Mouse (Mus musculus) cerebellum, adult 2 months (tissue): ENCODE measurements around the gene Aff3. TPM values are rescaled to one million over a fixed set of nuclear protein-coding genes. Genes with fewer than 3 reads are reported as not detected.

Experiments used
- DNase-seq, 2 experiments: peaks; one replicate each; pipeline ENCODE4 v3.0.0; 2021
- H3K27ac ChIP-seq: fragments of 200-500 bp; 2 replicates; pipeline ENCODE4 v1.5.1; 2012; ENCODE audit warnings: low read length, control low read depth, inconsistent platforms; ENCODE audit not compliant: insufficient read depth
- H3K27me3 ChIP-seq: fragments of 200-500 bp; 2 replicates; pipeline ENCODE4 v1.6.1; 2012; ENCODE audit warnings: inconsistent platforms, mild to moderate bottlenecking, low read length, moderate library complexity; ENCODE audit not compliant: control insufficient read depth, insufficient read depth
- H3K4me1 ChIP-seq: fragments of 200-500 bp; 2 replicates; pipeline ENCODE4 v1.6.1; 2011; ENCODE audit warnings: low read length; ENCODE audit not compliant: control insufficient read depth, insufficient read depth
- H3K4me3 ChIP-seq: fragments of 200-500 bp; replicated peaks from 2 replicates; pipeline ENCODE3; 2011; ENCODE audit warnings: mild to moderate bottlenecking, low read depth, low read length, control low read depth; ENCODE audit not compliant: insufficient read depth
- CTCF ChIP-seq: fragments of 200-500 bp; IDR thresholded peaks from 2 replicates; pipeline ENCODE4 v1.5.1; 2011; ENCODE audit warnings: low read depth, mild to moderate bottlenecking, control low read depth, low read length, moderate library complexity, borderline replicate concordance; ENCODE audit not compliant: insufficient read depth
- POLR2A ChIP-seq: fragments of 200-500 bp; IDR thresholded peaks from 2 replicates; pipeline ENCODE4 v1.6.1; 2011; ENCODE audit warnings: low read length, control low read depth, borderline replicate concordance; ENCODE audit not compliant: insufficient read depth
- WGBS: fragments of 180-500 bp; shearing (Covaris S2); methylation state at CpG from one replicate; pipeline ENCODE4 v1.1.7; 2018; 5-methylcytosine and 5-hydroxymethylcytosine counted together
- polyA plus RNA-seq: library from polyadenylated mRNA; depleted of rRNA; stranded (reverse); fragments of >200 nt; gene quantifications from 2 replicates; pipeline ENCODE4 v1.2.3, GENCODE M21; 2012

Aff3 gene
- polyA plus RNA-seq, 1 experiment = 19.8 TPM

- no peak for DNase-seq
- no peaks in the 10 kb centered on the region for H3K4me1 ChIP-seq
- no peak overlapping the region for H3K4me3 ChIP-seq
- 97% methylated on average over 4 of the region's 4 CpGs for WGBS
- no peak overlapping the region for H3K27ac ChIP-seq
- TF ChIP-seq CTCF = no peak
- TF ChIP-seq POLR2A = no peak
- no peaks in the 10 kb centered on the region for H3K27me3 ChIP-seq
Measured at GRCm38 (mm10) chr1:38605426-38605825, 59.3 kb downstream of the Aff3 start.

GRCm38 (mm10) chr1:38604611-38605010 lies 60.1 kb downstream of the Aff3 start:
- TF ChIP-seq POLR2A (no peak), CTCF (no peak)
- no peak overlapping the region for H3K27ac ChIP-seq
- no peaks in the 10 kb centered on the region for H3K4me1 ChIP-seq
- DNase-seq = no peak
- no peak overlapping the region for H3K4me3 ChIP-seq
- 94% methylated on average over 7 of the region's 7 CpGs for WGBS
- no peaks in the 10 kb centered on the region for H3K27me3 ChIP-seq

- 88% methylated on average over 11 of the region's 11 CpGs for WGBS
Measured at GRCm38 (mm10) chr1:38601802-38602508, 62.8 kb downstream of the Aff3 start.

GRCm38 (mm10) chr1:38595311-38595710 lies 69.4 kb downstream of the Aff3 start:
- no peak for DNase-seq
- no peak for TF ChIP-seq CTCF
- Histone ChIP-seq H3K27ac (no peak overlapping the region), H3K4me3 (no peak overlapping the region), H3K27me3 (no peaks in the 10 kb centered on the region), H3K4me1 (no peaks in the 10 kb centered on the region)
- 83% methylated on average over 3 of the region's 3 CpGs for WGBS

More at GRCm38 (mm10) chr1:38601802-38602508, 62.8 kb downstream of the Aff3 start:
- DNase-seq = no peak
- Histone ChIP-seq H3K27me3 (no peaks in the 10 kb centered on the region), H3K27ac (no peak overlapping the region), H3K4me1 (no peaks in the 10 kb centered on the region), H3K4me3 (no peak overlapping the region)
- TF ChIP-seq CTCF = no peak

GRCm38 (mm10) chr1:38594766-38595165 lies 70.0 kb downstream of the Aff3 start:
- Histone ChIP-seq H3K27ac (no peak overlapping the region), H3K4me1 (no peaks in the 10 kb centered on the region), H3K27me3 (no peaks in the 10 kb centered on the region), H3K4me3 (no peak overlapping the region)
- TF ChIP-seq POLR2A (no peak), CTCF (no peak)
- 88% methylated on average over 5 of the region's 5 CpGs for WGBS
- DNase-seq = no peak

- H3K27ac ChIP-seq = no peak overlapping the region
- H3K4me3 ChIP-seq = no peak overlapping the region
- no peak for TF ChIP-seq CTCF
- no peak for TF ChIP-seq POLR2A
- WGBS = 91% methylated on average over 8 of the region's 8 CpGs
- H3K4me1 ChIP-seq = no peaks in the 10 kb centered on the region
- no peaks in the 10 kb centered on the region for H3K27me3 ChIP-seq
- no peak for DNase-seq
Measured at GRCm38 (mm10) chr1:38591194-38591593, 73.6 kb downstream of the Aff3 start.

GRCm38 (mm10) chr1:38588741-38589140 lies 76.0 kb downstream of the Aff3 start:
- Histone ChIP-seq H3K27ac (no peak overlapping the region), H3K27me3 (no peaks in the 10 kb centered on the region), H3K4me1 (no peaks in the 10 kb centered on the region), H3K4me3 (no peak overlapping the region)
- TF ChIP-seq POLR2A = no peak
- no peak for TF ChIP-seq CTCF
- DNase-seq = no peak
- WGBS = 82% methylated on average over 6 of the region's 6 CpGs

- Histone ChIP-seq H3K27me3 (no peaks in the 10 kb centered on the region; the same call in 1 of the 2 replicates), H3K4me3 (no peak overlapping the region), H3K27ac (no peak overlapping the region), H3K4me1 (no peaks in the 10 kb centered on the region; the same call in 1 of the 2 replicates)
- TF ChIP-seq CTCF (no peak), POLR2A (no peak)
- DNase-seq = no peak
- WGBS = 96% methylated on average over 9 of the region's 9 CpGs
Measured at GRCm38 (mm10) chr1:38582328-38582727, 82.4 kb downstream of the Aff3 start.
